Mouse (Mus musculus): ENCODE results near the gene Ecel1. TPM values are rescaled to one million over a fixed set of nuclear protein-coding genes. Genes with fewer than 3 reads are reported as not detected.

Gene Ecel1
- total RNA-seq, 2 experiments from 2014 or later = 6.6 to 14.8 TPM

GRCm38 (mm10) chr1:87111719-87112354 is 44.5 kb downstream of the Ecel1 start:
- DNase-seq (ENCODE audit: low spot score in 2 of 2) = no peak
- intact Hi-C loops (cut with DNase I) = no loop called here

DNA sequence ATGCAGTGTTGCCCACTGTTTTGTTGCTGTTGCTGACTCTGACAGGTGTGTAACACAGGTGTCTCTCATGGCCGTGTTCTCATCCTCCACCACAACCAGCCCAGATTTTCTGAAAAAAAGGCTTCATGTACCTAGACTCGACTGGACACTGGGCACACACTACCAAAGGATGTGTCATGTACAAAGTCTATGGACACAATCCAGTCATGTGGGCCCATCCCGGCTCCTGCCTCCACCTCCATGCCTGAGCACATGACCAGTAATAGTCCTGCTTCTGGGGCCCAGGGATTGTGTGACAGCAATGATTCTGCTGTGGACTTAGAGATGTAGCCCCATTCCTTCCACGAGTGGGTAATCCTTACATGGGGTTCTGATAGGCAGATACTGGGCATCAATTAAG is 47.8 kb downstream of the Ecel1 start:
- DNase-seq (ENCODE audit: low spot score in 2 of 2) = no peak
- intact Hi-C loops (cut with DNase I) = no loop called here

DNA sequence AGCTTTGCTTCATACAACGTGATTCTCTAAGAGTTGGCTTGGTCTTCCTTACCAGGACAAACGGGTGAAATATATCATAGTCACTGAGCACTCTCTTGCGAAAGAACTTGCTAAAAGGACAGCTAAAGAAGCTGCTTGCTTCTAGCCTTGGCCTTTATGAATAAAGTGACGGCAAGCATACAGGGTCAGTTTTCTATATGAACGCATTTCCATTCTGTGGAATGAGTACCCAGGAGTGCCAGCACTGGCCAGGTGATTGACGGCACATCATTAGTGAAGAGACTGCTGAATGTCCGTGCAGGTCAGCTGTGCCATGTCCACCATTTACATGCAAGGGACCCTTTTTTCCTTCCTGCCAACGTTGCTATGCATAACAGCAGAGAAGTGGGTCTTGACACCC is 49.8 kb downstream of the Ecel1 start:
- intact Hi-C loops (cut with DNase I) = no loop called here

GRCm38 (mm10) chr1:87103936-87104335 is 52.4 kb downstream of the Ecel1 start:
- intact Hi-C loops (cut with DNase I) = no loop called here
- no peak for DNase-seq (ENCODE audit: low spot score in 2 of 2)

More for the DNA sequence above, 49.8 kb downstream of the Ecel1 start:
- no peak for DNase-seq (ENCODE audit: low spot score in 2 of 2)

- no peak for DNase-seq (ENCODE audit: low spot score in 2 of 2)
Measured at GRCm38 (mm10) chr1:87102114-87102513, 54.2 kb downstream of the Ecel1 start.

GRCm38 (mm10) chr1:87101411-87101810 is 54.9 kb downstream of the Ecel1 start, which contains the start of gene Alpi:
TSS of gene Alpi (minus strand) at chr1:87101606.
- no peak for DNase-seq (ENCODE audit: low spot score in 2 of 2)
- intact Hi-C loops (cut with DNase I) = no loop called here

More at GRCm38 (mm10) chr1:87102114-87102513, 54.2 kb downstream of the Ecel1 start:
- intact Hi-C loops (cut with DNase I) = no loop called here

DNA sequence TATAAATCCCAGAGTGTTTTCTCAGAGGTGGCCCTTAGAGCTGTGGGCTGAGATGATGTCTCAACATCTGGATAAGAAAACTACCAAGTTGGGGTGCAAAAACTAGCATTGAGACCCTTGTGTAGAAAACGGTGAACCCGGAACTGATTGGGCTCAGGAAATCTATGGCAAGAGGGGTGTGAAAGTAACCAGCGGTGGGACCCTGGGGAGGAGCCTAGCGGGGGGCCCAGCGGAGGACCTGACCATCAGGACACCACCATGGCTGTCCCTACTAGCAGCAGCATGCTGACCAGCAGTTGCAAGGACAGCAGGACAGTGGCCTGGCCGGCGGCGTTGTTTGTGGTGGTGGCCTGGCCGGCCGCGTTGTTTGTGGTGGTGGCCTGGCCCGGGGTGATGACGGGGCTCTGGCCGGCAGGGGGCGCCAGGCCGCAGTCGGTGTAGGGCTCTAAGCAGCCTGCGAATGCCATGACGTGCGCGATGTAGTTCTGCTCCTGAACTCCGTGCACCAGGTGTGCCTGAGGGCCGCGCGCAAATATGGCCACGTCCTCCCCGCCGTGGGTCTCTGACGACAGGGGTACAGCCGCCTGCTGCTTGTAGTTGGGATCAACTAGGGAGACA is 57.9 kb downstream of the Ecel1 start:
- DNase-seq (ENCODE audit: low spot score in 2 of 2) = peak; percentile 18 to 20
- intact Hi-C loops (cut with DNase I) = loop anchor here (1.0 kb wide), 1 partner anchor 89 kb away; no protein-coding TSS in a partner anchor

Other genes starting within 250 kb of the Ecel1 start
- not detected for gene Alppl2, start 66.6 kb downstream of the Ecel1 start, total RNA-seq (2021)
- not detected for gene Alpi, start 54.9 kb downstream of the Ecel1 start, total RNA-seq (2021)
- gene Akp3, start 31.5 kb downstream of the Ecel1 start, total RNA-seq (2021) = not detected
- 1 to 10 TPM; 2.1 to 2.4 TPM for gene Prss56, start 26.8 kb upstream of the Ecel1 start, total RNA-seq (2021)
- not detected for gene Chrnd, start 34.1 kb upstream of the Ecel1 start, total RNA-seq (2021)
- not detected for gene Chrng, start 48.1 kb upstream of the Ecel1 start, total RNA-seq (2021)
- gene Eif4e2, start 57.4 kb upstream of the Ecel1 start, total RNA-seq (2021) = 10 to 100 TPM; 68.0 to 69.0 TPM
- 10 to 100 TPM; 11.6 to 12.1 TPM for gene Efhd1, start 107.8 kb upstream of the Ecel1 start, total RNA-seq (2021)
- 100 to 1,000 TPM; 107 to 108 TPM for gene Gigyf2, start 170.5 kb upstream of the Ecel1 start, total RNA-seq (2021)
- 1 to 10 TPM; 4.0 to 5.7 TPM for gene Kcnj13, start 238.2 kb upstream of the Ecel1 start, total RNA-seq (2021)

Data from left cerebral cortex, postnatal 25 days (tissue).